Mouse (Mus musculus): ENCODE data around the gene Gm9821. TPM values are rescaled to one million over a fixed set of nuclear protein-coding genes. Genes with fewer than 3 reads are reported as not detected.
A peak's percentile ranks its signal among the peaks of the same experiment; 100 is the strongest.

Gene Gm9821
- polyA plus RNA-seq, 1 experiment = not detected

- Histone ChIP-seq H3K4me1 (ENCODE audit: control insufficient read depth) (peaks cover 10% of the 10 kb centered on the region), H3K36me3 (ENCODE audit: control insufficient read depth) (no peaks in the 10 kb centered on the region), H3K27me3 (ENCODE audit: control insufficient read depth) (peaks cover 7% of the 10 kb centered on the region), H3K4me3 (replicated peaks) (peak overlapping the region; percentile 26), H3K9me3 (ENCODE audit: control insufficient read depth, low read length) (peaks cover 1% of the 10 kb centered on the region)
- TF ChIP-seq TAL1 (IDR thresholded peaks at IDR 0.05; ENCODE audit: low read length) (no peak), GATA1 (IDR thresholded peaks at IDR 0.05; ENCODE audit: low read length) (no peak)
Measured at GRCm38 (mm10) chr2:91984439-91984838, 38.9 kb downstream of the Gm9821 start.

- peaks cover 3% of the 10 kb centered on the region for H3K27me3 ChIP-seq (ENCODE audit: control insufficient read depth)
- peaks cover 5% of the 10 kb centered on the region for H3K9me3 ChIP-seq (ENCODE audit: control insufficient read depth, low read length)
- H3K4me1 ChIP-seq (ENCODE audit: control insufficient read depth) = peaks cover 10% of the 10 kb centered on the region
- H3K36me3 ChIP-seq (ENCODE audit: control insufficient read depth) = no peaks in the 10 kb centered on the region
- TF ChIP-seq GATA1 (IDR thresholded peaks at IDR 0.05; ENCODE audit: low read length) (no peak), TAL1 (IDR thresholded peaks at IDR 0.05; ENCODE audit: low read length) (no peak)
- H3K4me3 ChIP-seq (replicated peaks) = no peak overlapping the region
Measured at GRCm38 (mm10) chr2:91984906-91985525, 39.5 kb downstream of the Gm9821 start.

GRCm38 (mm10) chr2:91986071-91986470, 40.6 kb downstream of the Gm9821 start:
- Histone ChIP-seq H3K4me1 (ENCODE audit: control insufficient read depth) (peaks cover 10% of the 10 kb centered on the region), H3K4me3 (replicated peaks) (no peak overlapping the region), H3K36me3 (ENCODE audit: control insufficient read depth) (no peaks in the 10 kb centered on the region), H3K9me3 (ENCODE audit: control insufficient read depth, low read length) (peaks cover 5% of the 10 kb centered on the region), H3K27me3 (ENCODE audit: control insufficient read depth) (no peaks in the 10 kb centered on the region; the same call in 1 of the 2 replicates)
- no peak for TF ChIP-seq TAL1 (IDR thresholded peaks at IDR 0.05; ENCODE audit: low read length)
- TF ChIP-seq GATA1 (IDR thresholded peaks at IDR 0.05; ENCODE audit: low read length) = no peak

- H3K4me3 ChIP-seq (replicated peaks) = no peak overlapping the region
- no peaks in the 10 kb centered on the region for H3K36me3 ChIP-seq (ENCODE audit: control insufficient read depth)
- TF ChIP-seq TAL1 (IDR thresholded peaks at IDR 0.05; ENCODE audit: low read length) (no peak), GATA1 (IDR thresholded peaks at IDR 0.05; ENCODE audit: low read length) (no peak)
- H3K9me3 ChIP-seq (ENCODE audit: control insufficient read depth, low read length) = peaks cover 5% of the 10 kb centered on the region
- peaks cover 10% of the 10 kb centered on the region for H3K4me1 ChIP-seq (ENCODE audit: control insufficient read depth)
- H3K27me3 ChIP-seq (ENCODE audit: control insufficient read depth) = no peaks in the 10 kb centered on the region; the same call in 1 of the 2 replicates
Measured at GRCm38 (mm10) chr2:91987542-91987941, 42.0 kb downstream of the Gm9821 start.

- no peak for TF ChIP-seq TAL1 (IDR thresholded peaks at IDR 0.05; ENCODE audit: low read length)
- no peak for TF ChIP-seq GATA1 (IDR thresholded peaks at IDR 0.05; ENCODE audit: low read length)
- Histone ChIP-seq H3K4me3 (replicated peaks) (no peak overlapping the region), H3K36me3 (ENCODE audit: control insufficient read depth) (no peaks in the 10 kb centered on the region), H3K9me3 (ENCODE audit: control insufficient read depth, low read length) (peaks cover 5% of the 10 kb centered on the region), H3K4me1 (ENCODE audit: control insufficient read depth) (peaks cover 6% of the 10 kb centered on the region), H3K27me3 (ENCODE audit: control insufficient read depth) (no peaks in the 10 kb centered on the region; the same call in 1 of the 2 replicates)
Measured at GRCm38 (mm10) chr2:91989750-91990149, 44.2 kb downstream of the Gm9821 start.

- H3K9me3 ChIP-seq (ENCODE audit: control insufficient read depth, low read length) = peaks cover 5% of the 10 kb centered on the region
- TF ChIP-seq GATA1 (IDR thresholded peaks at IDR 0.05; ENCODE audit: low read length) (no peak), TAL1 (IDR thresholded peaks at IDR 0.05; ENCODE audit: low read length) (no peak)
- H3K4me3 ChIP-seq (replicated peaks) = no peak overlapping the region
- H3K36me3 ChIP-seq (ENCODE audit: control insufficient read depth) = no peaks in the 10 kb centered on the region
- peaks cover 4% of the 10 kb centered on the region for H3K27me3 ChIP-seq (ENCODE audit: control insufficient read depth)
- no peaks in the 10 kb centered on the region for H3K4me1 ChIP-seq (ENCODE audit: control insufficient read depth)
Measured at GRCm38 (mm10) chr2:91993409-91993808, 47.9 kb downstream of the Gm9821 start.

GRCm38 (mm10) chr2:91996006-91996405, 50.5 kb downstream of the Gm9821 start:
- Histone ChIP-seq H3K4me3 (replicated peaks) (no peak overlapping the region), H3K4me1 (ENCODE audit: control insufficient read depth) (no peaks in the 10 kb centered on the region), H3K9me3 (ENCODE audit: control insufficient read depth, low read length) (no peaks in the 10 kb centered on the region), H3K36me3 (ENCODE audit: control insufficient read depth) (no peaks in the 10 kb centered on the region), H3K27me3 (ENCODE audit: control insufficient read depth) (peaks cover 4% of the 10 kb centered on the region)
- TF ChIP-seq TAL1 (IDR thresholded peaks at IDR 0.05; ENCODE audit: low read length) = no peak
- TF ChIP-seq GATA1 (IDR thresholded peaks at IDR 0.05; ENCODE audit: low read length) = no peak

Other genes with a start within 250 kb of the Gm9821 start
- 3.5 and 4.3 TPM in 2 replicates for gene Atg13, start 235.1 kb upstream of the Gm9821 start, polyA plus RNA-seq (2012)
- 0.04 and 0.15 TPM in 2 replicates for gene Harbi1, start 234.9 kb upstream of the Gm9821 start, polyA plus RNA-seq (2012)
- 1.8 and 2.0 TPM in 2 replicates for gene Ambra1, start 215.6 kb upstream of the Gm9821 start, polyA plus RNA-seq (2012)
- gene Chrm4, start 18.5 kb upstream of the Gm9821 start, polyA plus RNA-seq (2012) = 0.03 TPM in 1 of 2 replicates, not detected in the other
- gene Mdk, start 13.4 kb upstream of the Gm9821 start, polyA plus RNA-seq (2012) = 1.1 and 1.8 TPM in 2 replicates
- 6.0 and 8.4 TPM in 2 replicates for gene Dgkz, start 30.2 kb downstream of the Gm9821 start, polyA plus RNA-seq (2012)
- 0.03 and 0.06 TPM in 2 replicates for gene Creb3l1, start 78.8 kb downstream of the Gm9821 start, polyA plus RNA-seq (2012)
- gene Phf21a, start 147.4 kb downstream of the Gm9821 start, polyA plus RNA-seq (2012) = 0.10 and 0.15 TPM in 2 replicates